Mouse (Mus musculus) embryonic facial prominence, embryonic 10.5 days (tissue): ENCODE results near the gene Tec. TPM values are rescaled to one million over a fixed set of nuclear protein-coding genes. Genes with fewer than 3 reads are reported as not detected.

Experiments
- DNase-seq: peaks from one replicate; pipeline ENCODE4 v3.0.0-alpha.2; 2017; ENCODE audit warnings: low spot score
- H3K27ac ChIP-seq: fragments of 300-500 bp; sonication (generic); replicated peaks from 2 replicates; pipeline ENCODE4 v1.5.1; 2016; ENCODE audit warnings: mild to moderate bottlenecking
- H3K27me3 ChIP-seq: fragments of 300-500 bp; sonication (generic); replicated peaks from 2 replicates; pipeline ENCODE4 v1.6.1; 2016; ENCODE audit warnings: low read depth, mild to moderate bottlenecking; ENCODE audit not compliant: poor library complexity, severe bottlenecking
- H3K36me3 ChIP-seq: fragments of 300-500 bp; sonication (generic); replicated peaks from 2 replicates; pipeline ENCODE4 v1.6.1; 2016; ENCODE audit warnings: mild to moderate bottlenecking, moderate library complexity
- H3K4me1 ChIP-seq: fragments of 300-500 bp; sonication (generic); 2 replicates; pipeline ENCODE4 v1.6.1; 2016
- H3K4me3 ChIP-seq: fragments of 300-500 bp; sonication (generic); 2 replicates; pipeline ENCODE4 v1.5.1; 2016; ENCODE audit warnings: mild to moderate bottlenecking, moderate library complexity
- H3K9me3 ChIP-seq: fragments of 300-500 bp; sonication (generic); 2 replicates; pipeline ENCODE4 v1.6.1; 2016; ENCODE audit warnings: mild to moderate bottlenecking
- WGBS: fragments of 180-500 bp; shearing (Covaris S2); methylation state at CpG from one replicate; pipeline ENCODE4 v1.1.7; 2016; 5-methylcytosine and 5-hydroxymethylcytosine counted together
- polyA plus RNA-seq: library from polyadenylated mRNA; unstranded; fragments of >200 nt; fragmentation: Nextera tagmentation; extraction: Ambion mirVana; gene quantifications from 2 replicates; pipeline ENCODE4 v1.2.1, GENCODE M21; 2016

The Tec gene
- polyA plus RNA-seq, 1 experiment from 2014 or later = 1.8 TPM

DNA sequence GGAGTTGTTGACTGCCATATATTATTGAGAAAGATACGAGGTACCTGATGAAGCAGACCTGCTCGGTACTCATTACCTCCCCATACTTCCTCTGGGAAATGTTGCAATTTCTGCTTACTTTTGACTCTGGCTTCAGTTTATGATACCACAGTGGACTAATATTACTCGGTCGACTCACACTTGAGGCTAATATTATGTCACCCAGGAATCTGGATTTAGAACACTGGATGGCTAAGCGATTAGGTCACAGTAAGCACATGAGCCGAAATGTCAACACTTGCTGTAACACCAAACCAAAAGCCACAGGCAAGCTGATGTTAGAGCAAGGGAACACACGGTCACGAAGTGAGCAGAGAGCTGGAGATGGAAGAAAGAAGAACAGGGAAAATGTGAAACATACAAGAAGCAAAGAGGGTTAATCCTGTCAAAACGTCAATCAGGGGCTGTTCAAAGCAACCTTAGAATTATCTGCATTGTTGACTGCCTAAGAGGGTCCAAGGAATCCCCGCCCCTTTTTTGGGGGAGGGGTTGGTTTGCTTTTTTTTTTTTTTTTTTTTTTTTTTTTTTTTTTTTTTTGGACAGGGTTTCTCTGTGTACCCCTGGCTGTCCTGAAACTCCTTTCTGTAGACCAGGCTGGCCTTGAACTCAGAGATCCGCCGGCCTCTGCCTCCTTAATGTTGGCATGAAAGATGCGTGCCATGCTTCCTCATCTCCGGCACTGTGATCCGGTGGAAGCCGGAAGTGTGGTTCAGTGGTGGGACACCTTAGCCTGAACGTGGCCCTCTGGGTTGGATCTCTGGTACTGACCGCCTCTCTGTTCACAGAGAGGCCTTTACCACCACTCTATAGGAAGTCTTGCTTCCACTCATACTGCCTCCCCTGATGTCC, 36.9 kb upstream of the Tec start:
- no peak overlapping the region for H3K4me3 ChIP-seq
- no peaks in the 10 kb centered on the region for H3K4me1 ChIP-seq
- 82% methylated on average over 18 of the region's 18 CpGs for WGBS
- no peak for DNase-seq
- H3K27ac ChIP-seq = no peak overlapping the region
- H3K36me3 ChIP-seq = no peaks in the 10 kb centered on the region
- H3K27me3 ChIP-seq = no peaks in the 10 kb centered on the region
- H3K9me3 ChIP-seq = no peaks in the 10 kb centered on the region

DNA sequence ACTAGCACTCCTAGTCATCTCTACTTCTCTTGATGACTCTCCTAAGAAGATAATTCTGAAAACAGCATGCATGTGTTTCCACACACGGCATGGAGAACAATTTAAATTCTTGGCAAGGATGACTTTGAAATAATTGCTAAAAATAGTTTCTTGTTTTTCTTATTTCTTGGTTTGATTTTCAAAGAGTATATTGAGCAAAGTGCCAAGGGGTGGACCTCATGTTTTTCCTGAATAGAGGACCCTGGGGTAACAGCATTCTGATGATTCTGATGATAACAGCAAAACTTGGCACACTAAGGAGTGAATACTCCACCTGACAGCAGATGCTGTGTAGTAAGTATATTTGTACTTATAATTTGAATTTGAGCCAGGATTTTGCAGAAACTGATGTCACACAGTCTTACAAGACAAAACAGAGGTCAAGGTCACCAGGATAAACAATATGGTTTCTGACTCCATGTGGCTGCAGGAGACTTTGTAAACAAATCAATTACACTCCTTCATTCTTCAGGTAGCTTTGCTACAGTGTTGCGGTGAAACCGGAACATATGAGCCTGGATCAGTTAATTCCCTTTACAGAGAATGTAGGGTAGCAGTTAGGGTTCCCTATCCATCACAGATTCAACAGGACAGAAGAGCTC, 34.7 kb upstream of the Tec start:
- Histone ChIP-seq H3K4me1 (no peaks in the 10 kb centered on the region), H3K27me3 (no peaks in the 10 kb centered on the region), H3K9me3 (no peaks in the 10 kb centered on the region), H3K36me3 (no peaks in the 10 kb centered on the region), H3K27ac (no peak overlapping the region), H3K4me3 (no peak overlapping the region)
- no peak for DNase-seq
- 87% methylated on average over 3 of the region's 3 CpGs for WGBS

DNA sequence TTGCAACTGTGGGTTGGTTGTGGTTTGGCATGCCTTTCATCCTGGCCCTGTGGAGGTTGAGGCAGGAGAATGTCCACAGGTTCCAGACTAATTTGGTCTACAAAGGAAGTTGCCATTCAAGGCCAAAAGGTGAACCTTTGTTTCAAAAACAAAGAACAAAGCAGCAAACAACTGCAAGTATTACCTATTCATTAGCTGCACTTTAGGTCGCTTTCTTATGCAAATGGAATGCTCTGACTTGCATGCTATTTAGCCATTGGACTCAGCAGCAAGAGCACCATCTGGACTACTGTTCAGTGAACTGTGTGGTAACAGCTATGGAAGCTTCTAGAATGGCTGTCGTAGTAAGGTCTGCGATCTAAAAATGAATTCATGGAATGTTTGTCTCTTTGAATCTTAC, 34.0 kb upstream of the Tec start:
- no peak for DNase-seq
- Histone ChIP-seq H3K36me3 (no peaks in the 10 kb centered on the region), H3K27me3 (no peaks in the 10 kb centered on the region), H3K27ac (no peak overlapping the region), H3K4me1 (no peaks in the 10 kb centered on the region), H3K4me3 (no peak overlapping the region), H3K9me3 (no peaks in the 10 kb centered on the region)
- WGBS = 71% methylated on average over 3 of the region's 3 CpGs

GRCm38 (mm10) chr5:72901866-72902265, 33.6 kb upstream of the Tec start:
- Histone ChIP-seq H3K4me1 (no peaks in the 10 kb centered on the region), H3K36me3 (no peaks in the 10 kb centered on the region), H3K27ac (no peak overlapping the region), H3K9me3 (no peaks in the 10 kb centered on the region), H3K4me3 (no peak overlapping the region), H3K27me3 (no peaks in the 10 kb centered on the region)
- no peak for DNase-seq
- WGBS = 87% methylated on average over 4 of the region's 4 CpGs

GRCm38 (mm10) chr5:72899255-72899654, 31.0 kb upstream of the Tec start:
- no peak overlapping the region for H3K27ac ChIP-seq
- no peaks in the 10 kb centered on the region for H3K27me3 ChIP-seq
- no peaks in the 10 kb centered on the region for H3K36me3 ChIP-seq
- H3K9me3 ChIP-seq = no peaks in the 10 kb centered on the region
- WGBS = 87% methylated on average over 8 of the region's 8 CpGs
- H3K4me1 ChIP-seq = no peaks in the 10 kb centered on the region
- H3K4me3 ChIP-seq = no peak overlapping the region
- no peak for DNase-seq

DNA sequence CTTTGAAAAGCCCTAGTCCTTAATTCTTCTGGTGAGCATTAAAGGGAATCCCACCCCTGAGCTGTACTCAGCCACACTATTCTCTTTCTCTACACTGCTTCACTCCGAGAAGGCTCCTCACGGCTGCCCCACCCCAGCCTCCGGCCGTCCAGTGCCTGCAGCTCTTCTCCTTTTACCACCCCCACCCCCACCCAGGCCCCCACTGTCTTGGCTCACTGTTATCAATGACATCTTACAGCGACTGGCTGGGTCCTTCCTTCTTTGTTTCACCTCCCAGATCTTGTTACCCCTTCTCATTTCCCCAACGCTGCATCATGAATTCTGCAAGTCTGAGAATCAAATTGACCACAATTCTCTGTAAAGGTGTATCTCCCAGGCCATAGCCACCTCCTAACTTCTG, 29.7 kb upstream of the Tec start:
- Histone ChIP-seq H3K36me3 (no peaks in the 10 kb centered on the region), H3K4me3 (no peak overlapping the region), H3K4me1 (no peaks in the 10 kb centered on the region), H3K27ac (no peak overlapping the region), H3K27me3 (no peaks in the 10 kb centered on the region), H3K9me3 (no peaks in the 10 kb centered on the region)
- no peak for DNase-seq
- WGBS = 48% methylated on average over 6 of the region's 6 CpGs

- no peaks in the 10 kb centered on the region for H3K36me3 ChIP-seq
- no peak for DNase-seq
- H3K27ac ChIP-seq = no peak overlapping the region
- no peak overlapping the region for H3K4me3 ChIP-seq
- WGBS = 83% methylated on average over 18 of the region's 18 CpGs
- no peaks in the 10 kb centered on the region for H3K4me1 ChIP-seq
- H3K9me3 ChIP-seq = no peaks in the 10 kb centered on the region
- no peaks in the 10 kb centered on the region for H3K27me3 ChIP-seq
Observed at GRCm38 (mm10) chr5:72896478-72897279, 28.4 kb upstream of the Tec start.

- Histone ChIP-seq H3K36me3 (no peaks in the 10 kb centered on the region), H3K27me3 (no peaks in the 10 kb centered on the region), H3K4me1 (no peaks in the 10 kb centered on the region), H3K27ac (no peak overlapping the region), H3K9me3 (no peaks in the 10 kb centered on the region), H3K4me3 (no peak overlapping the region)
- WGBS = 94% methylated on average over 11 of the region's 11 CpGs
- no peak for DNase-seq
Observed at GRCm38 (mm10) chr5:72895261-72895660, 27.0 kb upstream of the Tec start.

- no peak overlapping the region for H3K4me3 ChIP-seq
- 58% methylated on average over 5 of the region's 5 CpGs for WGBS
- no peaks in the 10 kb centered on the region for H3K9me3 ChIP-seq
- H3K27ac ChIP-seq = no peak overlapping the region
- H3K27me3 ChIP-seq = no peaks in the 10 kb centered on the region
- no peaks in the 10 kb centered on the region for H3K36me3 ChIP-seq
- H3K4me1 ChIP-seq = no peaks in the 10 kb centered on the region
- DNase-seq = no peak
Observed at GRCm38 (mm10) chr5:72893987-72894386, 25.7 kb upstream of the Tec start.

DNA sequence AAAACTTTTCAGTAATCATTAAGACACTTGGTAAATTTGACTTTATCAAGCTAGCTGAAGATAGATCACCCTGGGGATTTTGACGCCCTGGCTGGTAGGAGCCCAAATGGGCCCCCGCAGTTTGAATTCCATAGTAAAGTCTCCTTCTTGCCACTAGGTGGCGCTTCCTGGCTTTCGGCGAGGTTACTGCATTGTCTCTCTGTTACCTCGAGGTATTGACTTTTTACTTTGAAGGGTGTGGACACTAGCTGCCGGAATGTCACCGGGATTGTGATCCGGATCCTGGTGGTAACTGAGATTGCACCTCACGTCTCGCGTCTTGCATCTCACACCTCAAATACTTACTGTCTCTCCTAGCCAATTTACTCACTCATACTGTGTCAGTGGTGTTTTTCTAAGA, 23.3 kb upstream of the Tec start:
- H3K27ac ChIP-seq = no peak overlapping the region
- peak; percentile 64 for DNase-seq
- H3K9me3 ChIP-seq = no peaks in the 10 kb centered on the region
- no peaks in the 10 kb centered on the region for H3K36me3 ChIP-seq
- 0 out of 2 replicates have a peak, but pooled peaks cover 2% of the 10 kb centered on the region for H3K4me1 ChIP-seq
- 6% methylated on average over 12 of the region's 12 CpGs for WGBS
- no peak overlapping the region for H3K4me3 ChIP-seq
- H3K27me3 ChIP-seq = no peaks in the 10 kb centered on the region

- WGBS = 91% methylated on average over 7 of the region's 7 CpGs
- Histone ChIP-seq H3K27me3 (no peaks in the 10 kb centered on the region), H3K4me1 (0 out of 2 replicates have a peak, but pooled peaks cover 2% of the 10 kb centered on the region), H3K36me3 (no peaks in the 10 kb centered on the region), H3K27ac (no peak overlapping the region), H3K9me3 (no peaks in the 10 kb centered on the region), H3K4me3 (no peak overlapping the region)
- no peak for DNase-seq
Observed at GRCm38 (mm10) chr5:72888260-72888659, 20.0 kb upstream of the Tec start.

DNA sequence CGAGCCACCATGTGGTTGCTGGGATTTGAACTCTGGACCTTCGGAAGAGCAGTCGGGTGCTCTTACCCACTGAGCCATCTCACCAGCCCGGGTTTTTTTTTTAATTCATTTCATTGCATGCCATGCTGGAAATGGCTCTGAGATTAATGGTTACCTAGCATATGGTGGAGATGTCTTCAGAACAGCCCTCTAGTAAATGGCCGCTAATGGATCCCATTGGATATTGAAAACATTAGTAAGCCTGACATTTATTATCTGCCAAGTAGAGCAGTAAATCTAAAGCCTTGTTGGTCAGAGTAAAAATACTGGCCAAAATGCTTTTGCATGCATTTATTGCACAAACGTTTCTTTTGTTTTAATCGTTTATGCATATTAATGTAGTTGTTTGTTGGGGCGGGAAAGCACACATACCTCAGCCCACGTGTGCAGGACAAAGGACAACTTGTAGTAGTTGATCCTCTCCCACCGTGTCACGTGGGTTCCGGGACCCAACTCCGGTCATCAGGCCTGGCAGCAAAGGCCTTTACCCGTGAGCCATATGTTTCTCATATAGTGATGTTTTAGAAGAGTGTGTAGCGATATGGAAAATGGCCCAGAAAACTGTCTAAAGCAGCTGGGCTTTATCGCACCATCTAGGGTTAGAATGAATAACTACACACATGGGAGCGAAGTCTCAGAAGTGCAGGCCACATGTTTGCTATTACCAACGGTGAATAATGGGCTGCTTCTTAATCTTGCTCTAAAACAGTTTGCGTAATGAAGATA, 18.4 kb upstream of the Tec start:
- no peak overlapping the region for H3K4me3 ChIP-seq
- 81% methylated on average over 19 of the region's 19 CpGs for WGBS
- H3K36me3 ChIP-seq = no peaks in the 10 kb centered on the region
- H3K27me3 ChIP-seq = no peaks in the 10 kb centered on the region
- H3K4me1 ChIP-seq = 0 out of 2 replicates have a peak, but pooled peaks cover 2% of the 10 kb centered on the region
- H3K9me3 ChIP-seq = no peaks in the 10 kb centered on the region
- H3K27ac ChIP-seq = no peak overlapping the region
- DNase-seq = peak; percentile 47
